Mouse (Mus musculus) C2C12 (cell line): ENCODE data around the gene Irf9. TPM values are rescaled to one million over a fixed set of nuclear protein-coding genes. Genes with fewer than 3 reads are reported as not detected.
A peak's percentile ranks its signal among the peaks of the same experiment; 100 is the strongest.

Experiments
- H3K27me3 ChIP-seq: one replicate; pipeline ENCODE4 v1.6.1; 2011; ENCODE audit not compliant: control insufficient read depth, insufficient read depth, insufficient read length
- H3K36me3 ChIP-seq: one replicate; pipeline ENCODE4 v1.6.1; 2011; ENCODE audit not compliant: control insufficient read depth, insufficient read depth
- H3K4me3 ChIP-seq: one replicate; pipeline ENCODE4 v1.5.1; 2011; ENCODE audit warnings: mild to moderate bottlenecking, control low read depth; ENCODE audit not compliant: poor library complexity, insufficient read depth, severe bottlenecking
- H3K79me2 ChIP-seq: one replicate; pipeline ENCODE4 v1.6.1; 2011; ENCODE audit not compliant: control insufficient read depth, insufficient read depth
- H3K79me3 ChIP-seq: one replicate; pipeline ENCODE4 v1.6.1; 2011; ENCODE audit warnings: low read depth, control low read depth
- H3ac ChIP-seq: one replicate; pipeline ENCODE3; 2011; ENCODE audit warnings: low read depth; ENCODE audit not compliant: control insufficient read depth, insufficient read length
- CEBPB ChIP-seq: IDR thresholded peaks from one replicate; pipeline ENCODE4 v1.6.1; 2011; ENCODE audit warnings: low read depth, mild to moderate bottlenecking, control low read depth, moderate library complexity
- CTCF ChIP-seq: IDR thresholded peaks from one replicate; pipeline ENCODE4 v1.5.1; 2011; ENCODE audit not compliant: control insufficient read depth, insufficient read depth, insufficient read length
- FOSL1 ChIP-seq: IDR thresholded peaks from one replicate; pipeline ENCODE4 v1.8.0; 2011; ENCODE audit warnings: mild to moderate bottlenecking, low read length; ENCODE audit not compliant: poor library complexity, insufficient read depth, severe bottlenecking
- MAX ChIP-seq: IDR thresholded peaks from one replicate; pipeline ENCODE4 v1.6.1; 2011; ENCODE audit warnings: mild to moderate bottlenecking, control low read depth
- MYOD1 ChIP-seq: IDR thresholded peaks from one replicate; pipeline ENCODE4 v1.6.1; 2011; ENCODE audit warnings: low read depth; ENCODE audit not compliant: control insufficient read depth, insufficient read length
- MYOG ChIP-seq: IDR thresholded peaks from one replicate; pipeline ENCODE4 v1.6.1; 2011; ENCODE audit not compliant: control insufficient read depth, insufficient read length; ENCODE audit errors: extremely low read depth
- USF1 ChIP-seq: IDR thresholded peaks from one replicate; pipeline ENCODE4 v1.6.1; 2011; ENCODE audit warnings: low read depth, mild to moderate bottlenecking, control low read depth, moderate library complexity
- polyA plus RNA-seq: library from polyadenylated mRNA; unstranded; fragments of >200 nt; fragmentation: generic; extraction: Trizol; gene quantifications from one replicate; pipeline ENCODE4 v1.2.1, GENCODE M21; 2012; ENCODE audit warnings: missing spikeins

Irf9 gene
- polyA plus RNA-seq, 1 experiment = 3.3 TPM

- H3K79me2 ChIP-seq = peaks cover 65% of the 10 kb centered on the region
- H3K27me3 ChIP-seq = no peaks in the 10 kb centered on the region
- peaks cover 42% of the 10 kb centered on the region for H3K79me3 ChIP-seq
- H3ac ChIP-seq = no peak overlapping the region
- peaks cover 59% of the 10 kb centered on the region for H3K36me3 ChIP-seq
- TF ChIP-seq USF1 = no peak
- no peak for TF ChIP-seq MYOD1
- no peak overlapping the region for H3K4me3 ChIP-seq
Measured at GRCm38 (mm10) chr14:55640816-55641215, 37.4 kb downstream of the Irf9 start.

DNA sequence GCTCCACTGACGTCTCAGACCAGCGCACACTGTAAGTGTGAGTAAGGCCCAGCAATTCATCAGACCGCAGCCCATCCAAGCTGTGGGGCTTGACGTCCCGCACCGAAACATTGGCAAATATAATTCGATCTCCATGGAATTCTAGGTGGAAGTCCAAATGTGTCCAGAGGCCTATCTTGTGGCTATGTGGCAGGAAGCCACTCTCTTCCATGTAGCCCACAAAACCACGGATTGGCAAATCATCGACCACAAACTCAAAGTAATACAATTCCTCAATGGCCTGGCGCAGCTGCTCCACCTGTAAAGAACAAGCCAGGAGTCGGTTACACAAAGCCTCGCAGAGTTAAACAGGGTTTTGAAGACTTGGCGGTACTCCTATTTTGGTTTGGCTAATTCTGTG, 37.9 kb downstream of the Irf9 start:
- Histone ChIP-seq H3K4me3 (no peak overlapping the region), H3K79me2 (peaks cover 70% of the 10 kb centered on the region), H3K79me3 (peaks cover 44% of the 10 kb centered on the region), H3K27me3 (no peaks in the 10 kb centered on the region), H3K36me3 (peaks cover 55% of the 10 kb centered on the region), H3ac (no peak overlapping the region)
- TF ChIP-seq CTCF = no peak
- TF ChIP-seq USF1 = no peak
- TF ChIP-seq CEBPB = no peak
- no peak for TF ChIP-seq FOSL1
- no peak for TF ChIP-seq MAX
- no peak for TF ChIP-seq MYOG
- peak; percentile 3 for TF ChIP-seq MYOD1

- peak overlapping the region; percentile 88 for H3ac ChIP-seq
- peaks cover 80% of the 10 kb centered on the region for H3K79me2 ChIP-seq
- no peak for TF ChIP-seq MYOD1
- TF ChIP-seq MYOG = no peak
- no peak for TF ChIP-seq CTCF
- TF ChIP-seq MAX = no peak
- no peak for TF ChIP-seq CEBPB
- no peak for TF ChIP-seq FOSL1
- TF ChIP-seq USF1 = no peak
- no peaks in the 10 kb centered on the region for H3K27me3 ChIP-seq
- H3K4me3 ChIP-seq = peak overlapping the region; percentile 83
- H3K36me3 ChIP-seq = peaks cover 41% of the 10 kb centered on the region
- peaks cover 44% of the 10 kb centered on the region for H3K79me3 ChIP-seq
Measured at GRCm38 (mm10) chr14:55642679-55643059, 39.3 kb downstream of the Irf9 start.

- H3K79me2 ChIP-seq = peaks cover 80% of the 10 kb centered on the region
- no peaks in the 10 kb centered on the region for H3K27me3 ChIP-seq
- H3K4me3 ChIP-seq = peak within 1 kb of the TSS; percentile 83
- peak within 1 kb of the TSS; percentile 88 for H3ac ChIP-seq
- peaks cover 35% of the 10 kb centered on the region for H3K36me3 ChIP-seq
- peaks cover 44% of the 10 kb centered on the region for H3K79me3 ChIP-seq
- TF ChIP-seq FOSL1 (no peak), CEBPB (no peak), MYOD1 (no peak), MAX (peak; percentile 96)
Measured at GRCm38 (mm10) chr14:55643060-55643907, 39.9 kb downstream of the Irf9 start, which contains the start of gene Tm9sf1. Tm9sf1 (minus strand) TSS chr14:55643806.

DNA sequence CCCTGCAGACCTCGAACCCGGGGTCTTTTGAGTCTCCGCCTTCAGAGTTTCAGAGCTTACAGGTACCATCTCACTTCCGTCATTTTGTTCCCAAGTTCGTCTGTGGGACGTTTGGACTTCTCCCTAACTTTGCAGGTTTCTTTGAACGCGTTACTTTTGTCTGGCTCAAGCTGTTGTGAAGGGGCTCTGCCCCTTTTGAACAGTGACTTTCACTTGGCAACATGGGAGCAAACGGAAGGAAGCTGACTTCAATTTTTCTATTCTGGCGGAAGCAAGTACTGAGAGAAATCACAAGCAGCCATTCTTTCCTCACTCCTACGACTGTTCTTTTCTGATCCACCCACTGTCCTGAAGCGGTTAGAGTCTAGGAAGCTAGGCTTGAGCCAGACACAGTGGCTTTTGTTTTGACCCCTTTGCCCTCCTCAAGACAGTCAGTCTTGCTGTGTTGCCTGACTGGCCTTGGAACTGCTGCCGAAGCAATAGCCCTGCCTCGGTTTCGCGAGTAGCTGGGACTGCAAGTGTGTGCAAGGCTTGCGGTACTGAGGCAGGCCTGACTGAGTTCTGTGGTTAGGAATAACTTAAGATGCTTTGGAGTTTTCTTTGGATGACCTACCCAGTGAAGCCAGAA, 41.0 kb downstream of the Irf9 start:
- Histone ChIP-seq H3K27me3 (no peaks in the 10 kb centered on the region), H3K4me3 (peak overlapping the region; percentile 83), H3K79me2 (peaks cover 79% of the 10 kb centered on the region), H3ac (peak overlapping the region; percentile 70), H3K36me3 (peaks cover 24% of the 10 kb centered on the region), H3K79me3 (peaks cover 44% of the 10 kb centered on the region)
- TF ChIP-seq MAX (no peak), MYOD1 (no peak), MYOG (no peak), FOSL1 (no peak), CTCF (no peak), USF1 (no peak), CEBPB (no peak)
